Mouse (Mus musculus) thymus, postnatal 36 days (tissue): ENCODE results near the gene Ankrd34a.

ENCODE experiments used
- DNase-seq, 2 experiments: peaks; one replicate each; pipeline ENCODE4 v3.0.0; 2022; ENCODE audit warnings: mixed read lengths in 2 of 2

Gene Ankrd34a

GRCm38 (mm10) chr3:96563911-96564632 is 32.4 kb upstream of the Ankrd34a start:
- DNase-seq: no peak

GRCm38 (mm10) chr3:96564633-96565032 is 31.8 kb upstream of the Ankrd34a start:
- DNase-seq: peak; percentile 51 to 63

- no peak for DNase-seq
Measured at GRCm38 (mm10) chr3:96565105-96565504, 31.3 kb upstream of the Ankrd34a start.

GRCm38 (mm10) chr3:96566661-96567450 is 29.6 kb upstream of the Ankrd34a start:
- no peak for DNase-seq

GRCm38 (mm10) chr3:96568605-96569004 is 27.8 kb upstream of the Ankrd34a start:
- no peak for DNase-seq

GRCm38 (mm10) chr3:96569506-96569905 is 26.9 kb upstream of the Ankrd34a start:
- DNase-seq: no peak

GRCm38 (mm10) chr3:96569966-96570605 is 26.4 kb upstream of the Ankrd34a start:
- DNase-seq: no peak

- DNase-seq: no peak
Measured at GRCm38 (mm10) chr3:96570643-96571042, 25.8 kb upstream of the Ankrd34a start.

- no peak for DNase-seq
Measured at GRCm38 (mm10) chr3:96571336-96571735, 25.1 kb upstream of the Ankrd34a start.

GRCm38 (mm10) chr3:96571896-96572698 is 24.3 kb upstream of the Ankrd34a start:
- DNase-seq: no peak

- no peak for DNase-seq
Measured at GRCm38 (mm10) chr3:96573611-96574511, 22.6 kb upstream of the Ankrd34a start.

GRCm38 (mm10) chr3:96575272-96575984 is 21.0 kb upstream of the Ankrd34a start:
- no peak for DNase-seq

- DNase-seq: no peak
Measured at GRCm38 (mm10) chr3:96576005-96576658, 20.3 kb upstream of the Ankrd34a start.

- DNase-seq: peak; percentile 75 to 86
Measured at GRCm38 (mm10) chr3:96576690-96577541, 19.5 kb upstream of the Ankrd34a start, which contains the start of gene Gm16253. Gm16253 (plus strand) TSS chr3:96576984.

GRCm38 (mm10) chr3:96577566-96577965 is 18.9 kb upstream of the Ankrd34a start:
- DNase-seq: no peak

- no peak for DNase-seq
Measured at GRCm38 (mm10) chr3:96578561-96579238, 17.7 kb upstream of the Ankrd34a start.

- no peak for DNase-seq
Measured at GRCm38 (mm10) chr3:96579239-96579750, 17.1 kb upstream of the Ankrd34a start.

- peak; percentile 88 to 90 for DNase-seq
Measured at GRCm38 (mm10) chr3:96579885-96580454, 16.5 kb upstream of the Ankrd34a start.
